Mouse (Mus musculus): ENCODE measurements around the gene Them4. TPM values are rescaled to one million over a fixed set of nuclear protein-coding genes. Genes with fewer than 3 reads are reported as not detected.
A peak's percentile ranks its signal among the peaks of the same experiment; 100 is the strongest.

Gene Them4
- polyA plus RNA-seq, 1 experiment = 2.1 TPM

GRCm38 (mm10) chr3:94379831-94380510, 70.1 kb downstream of the Them4 start:
- no peaks in the 10 kb centered on the region for H3K27me3 ChIP-seq (ENCODE audit: control insufficient read depth, insufficient read depth, insufficient read length)
- H3K79me2 ChIP-seq (ENCODE audit: control insufficient read depth, insufficient read depth) = no peaks in the 10 kb centered on the region
- TF ChIP-seq USF1 (IDR thresholded peaks at IDR 0.05; ENCODE audit: low read depth) (no peak), CTCF (IDR thresholded peaks at IDR 0.05; ENCODE audit: control insufficient read depth, insufficient read depth, insufficient read length) (no peak), MYOD1 (IDR thresholded peaks at IDR 0.05; ENCODE audit: control insufficient read depth, insufficient read length, low read depth) (no peak), CEBPB (IDR thresholded peaks at IDR 0.05; ENCODE audit: low read depth) (no peak)

More at GRCm38 (mm10) chr3:94379831-94380510, 70.1 kb downstream of the Them4 start:
- Histone ChIP-seq H3K36me3 (ENCODE audit: control insufficient read depth, insufficient read depth) (no peaks in the 10 kb centered on the region), H3K79me3 (ENCODE audit: low read depth) (no peaks in the 10 kb centered on the region), H3K4me3 (ENCODE audit: insufficient read depth, poor library complexity, severe bottlenecking) (no peak overlapping the region), H3ac (ENCODE audit: control insufficient read depth, insufficient read length, low read depth) (peak overlapping the region; percentile 15)

Other genes with a start within 250 kb of the Them4 start
- not detected for gene Gm10697, start 237.4 kb upstream of the Them4 start, polyA plus RNA-seq (2012; fragmentation: generic; extraction: Trizol)
- gene Gm10696, start 131.9 kb upstream of the Them4 start, polyA plus RNA-seq (2012; fragmentation: generic; extraction: Trizol) = 0.04 TPM
- gene Gm5286, start 113.4 kb upstream of the Them4 start, polyA plus RNA-seq (2012; fragmentation: generic; extraction: Trizol) = 0.02 TPM
- 0.07 TPM for gene Gm4778, start 46.1 kb upstream of the Them4 start, polyA plus RNA-seq (2012; fragmentation: generic; extraction: Trizol)
- not detected for gene Them5, start 32.0 kb downstream of the Them4 start, polyA plus RNA-seq (2012; fragmentation: generic; extraction: Trizol)
- gene C2cd4d, start 52.3 kb downstream of the Them4 start, polyA plus RNA-seq (2012; fragmentation: generic; extraction: Trizol) = not detected
- 0.05 TPM for gene Rorc, start 62.7 kb downstream of the Them4 start, polyA plus RNA-seq (2012; fragmentation: generic; extraction: Trizol)
- gene Lingo4, start 88.4 kb downstream of the Them4 start, polyA plus RNA-seq (2012; fragmentation: generic; extraction: Trizol) = 0.01 TPM
- gene Tdrkh, start 103.2 kb downstream of the Them4 start, polyA plus RNA-seq (2012; fragmentation: generic; extraction: Trizol) = 7.5 TPM
- 81.6 TPM for gene Mrpl9, start 133.2 kb downstream of the Them4 start, polyA plus RNA-seq (2012; fragmentation: generic; extraction: Trizol)
- 0.08 TPM for gene Oaz3, start 133.8 kb downstream of the Them4 start, polyA plus RNA-seq (2012; fragmentation: generic; extraction: Trizol)
- 0.07 TPM for gene Celf3, start 168.2 kb downstream of the Them4 start, polyA plus RNA-seq (2012; fragmentation: generic; extraction: Trizol)
- 0.27 TPM for gene Riiad1, start 170.3 kb downstream of the Them4 start, polyA plus RNA-seq (2012; fragmentation: generic; extraction: Trizol)